Mouse (Mus musculus) ES-E14 (cell line): Measurements from ENCODE around the gene Ctns. TPM values are rescaled to one million over a fixed set of nuclear protein-coding genes. Genes with fewer than 3 reads are reported as not detected.
A peak's percentile ranks its signal among the peaks of the same experiment; 100 is the strongest.

Experiments
- DNase-seq: peaks from one replicate; pipeline ENCODE4 v3.0.0-alpha.2; 2013; ENCODE audit warnings: low read depth, low spot score
- H3K27ac ChIP-seq: 2 replicates; pipeline ENCODE4 v1.5.1; 2012; ENCODE audit warnings: low read depth, mild to moderate bottlenecking, low read length, moderate library complexity, mixed read lengths; ENCODE audit not compliant: poor library complexity, insufficient read depth, severe bottlenecking
- H3K36me3 ChIP-seq: 2 replicates; pipeline ENCODE4 v1.6.1; 2012; ENCODE audit warnings: mild to moderate bottlenecking, low read length, moderate library complexity, mixed read lengths; ENCODE audit not compliant: control insufficient read depth, poor library complexity, insufficient read depth, severe bottlenecking
- H3K4me1 ChIP-seq, 2 experiments: fragments of 150-350 bp in 1 of 2; sonication (generic) in 1 of 2; 2 replicates each; pipeline ENCODE4 v1.6.1; 2012; ENCODE audit warnings: low read length in 2 of 2, mild to moderate bottlenecking in 1 of 2, mixed read lengths in 1 of 2; ENCODE audit not compliant: control insufficient read depth in 2 of 2, insufficient read depth in 2 of 2, poor library complexity in 1 of 2
- H3K4me3 ChIP-seq, 2 experiments: fragments of 150-350 bp in 1 of 2; sonication (generic) in 1 of 2; 2 replicates each; pipeline ENCODE4 v1.5.1; 2012; ENCODE audit warnings: low read length in 2 of 2, low read depth in 1 of 2, mild to moderate bottlenecking in 1 of 2, mixed read lengths in 1 of 2; ENCODE audit not compliant: insufficient read depth in 1 of 2, poor library complexity in 1 of 2, severe bottlenecking in 1 of 2
- H3K9ac ChIP-seq: 2 replicates; pipeline ENCODE4 v1.6.1; 2012; ENCODE audit warnings: low read depth, mild to moderate bottlenecking, low read length, mixed read lengths; ENCODE audit not compliant: poor library complexity, insufficient read depth, severe bottlenecking
- H3K9me3 ChIP-seq: fragments of 150-350 bp; sonication (generic); 2 replicates; pipeline ENCODE4 v1.6.1; 2012; ENCODE audit warnings: low read depth, mild to moderate bottlenecking, low read length; ENCODE audit not compliant: control insufficient read depth, insufficient read depth
- CHD2 ChIP-seq: IDR thresholded peaks from 2 replicates; pipeline ENCODE4 v1.6.1; 2014; ENCODE audit warnings: mild to moderate bottlenecking, low read depth, low read length, inconsistent platforms
- HCFC1 ChIP-seq: IDR thresholded peaks from 2 replicates; pipeline ENCODE4 v1.6.1; 2012; ENCODE audit warnings: low read length, inconsistent platforms, borderline replicate concordance; ENCODE audit not compliant: insufficient read depth
- MAFK ChIP-seq: IDR thresholded peaks from 2 replicates; pipeline ENCODE4 v1.6.1; 2014; ENCODE audit warnings: mild to moderate bottlenecking, low read depth, low read length, inconsistent platforms; ENCODE audit not compliant: insufficient read depth
- ZC3H11A ChIP-seq: IDR thresholded peaks from 2 replicates; pipeline ENCODE4 v1.6.1; 2012; ENCODE audit warnings: low read depth, mild to moderate bottlenecking, inconsistent platforms, low read length, borderline replicate concordance
- ZNF384 ChIP-seq: IDR thresholded peaks from 2 replicates; pipeline ENCODE4 v1.6.1; 2012; ENCODE audit warnings: low read depth, low read length, inconsistent platforms
- in situ Hi-C, 2 experiments: fragments of 600-800 bp; cut with MboI; formaldehyde crosslinking; loops; one replicate each; pipeline ENCODE4 v1.15.1; 2025; ENCODE audit warnings: low sequenced_read_pairs in 2 of 2, inconsistent platforms in 1 of 2; ENCODE audit not compliant: unreplicated experiment in 2 of 2
- total RNA-seq: library from RNA; depleted of rRNA; stranded (reverse); fragments of 300-350 nt; gene quantifications from 2 replicates; pipeline ENCODE4 v1.2.3, GENCODE M21; 2012

Gene Ctns
- total RNA-seq, 1 experiment, result 15.8 TPM

DNA sequence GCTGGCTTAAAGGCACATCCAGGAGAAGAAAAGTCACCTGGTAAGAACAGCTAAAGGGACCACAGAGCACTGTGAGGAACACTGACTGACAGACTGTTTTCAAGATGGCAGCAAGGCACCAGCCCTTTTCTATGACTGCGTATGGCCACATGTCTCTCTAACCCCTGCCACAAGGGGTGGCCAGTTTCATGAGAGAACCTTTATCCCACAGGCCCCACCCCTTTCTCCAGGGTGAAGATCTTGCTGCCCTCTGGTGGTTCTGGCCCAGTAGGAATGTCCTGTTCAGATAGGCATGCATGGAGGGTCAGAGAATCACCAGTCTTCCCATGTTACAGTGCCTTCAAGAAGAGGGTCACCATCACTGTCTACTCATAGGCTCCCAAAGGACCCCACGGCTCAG is 25.1 kb upstream of the Ctns start:
- H3K27ac ChIP-seq, result no peak overlapping the region
- in situ Hi-C loops, result no loop called here
- peaks cover 0 to 2% of the 10 kb centered on the region in 2 experiments; a peak in 1 of 4 replicates for H3K4me1 ChIP-seq
- no peak for TF ChIP-seq ZC3H11A
- TF ChIP-seq HCFC1, result no peak
- H3K9ac ChIP-seq, result no peak overlapping the region
- DNase-seq, result peak; percentile 28
- H3K4me3 ChIP-seq, result no peak overlapping the region
- H3K9me3 ChIP-seq, result no peaks in the 10 kb centered on the region
- no peaks in the 10 kb centered on the region for H3K36me3 ChIP-seq

- Histone ChIP-seq H3K4me1 (peaks cover 0 to 2% of the 10 kb centered on the region in 2 experiments; a peak in 1 of 4 replicates), H3K36me3 (no peaks in the 10 kb centered on the region), H3K9ac (no peak overlapping the region), H3K9me3 (no peaks in the 10 kb centered on the region), H3K27ac (no peak overlapping the region), H3K4me3 (no peak overlapping the region)
- in situ Hi-C loops, result no loop called here
- TF ChIP-seq ZNF384 (no peak), CHD2 (no peak), HCFC1 (no peak), ZC3H11A (no peak), MAFK (no peak)
- DNase-seq, result no peak
These were observed 24.0 kb upstream of the Ctns start for GRCm38 (mm10) chr11:73222846-73223245.

- in situ Hi-C loops, result no loop called here
These were observed 21.8 kb upstream of the Ctns start for GRCm38 (mm10) chr11:73220651-73221050.

DNA sequence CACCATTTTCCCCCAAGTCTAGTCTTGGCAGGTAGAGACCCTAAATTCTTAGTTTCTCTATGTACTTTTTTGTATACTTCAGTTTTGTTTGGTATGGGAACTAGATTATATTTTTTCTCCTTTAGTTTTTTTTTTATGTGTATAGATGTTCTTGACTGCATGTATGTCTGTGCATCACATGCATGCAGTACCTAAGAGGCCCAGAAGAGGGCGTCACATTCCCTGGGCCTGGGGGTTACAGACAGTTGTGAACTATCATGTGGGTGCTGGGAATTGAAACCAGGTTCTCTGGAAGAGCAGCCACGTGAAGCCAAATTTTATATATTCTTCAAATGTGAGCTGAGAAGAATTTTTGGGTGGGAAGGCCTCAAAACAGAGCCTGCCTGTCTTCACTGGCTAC is 20.8 kb upstream of the Ctns start:
- Histone ChIP-seq H3K36me3 (no peaks in the 10 kb centered on the region), H3K9ac (no peak overlapping the region), H3K9me3 (no peaks in the 10 kb centered on the region), H3K27ac (no peak overlapping the region), H3K4me3 (no peak overlapping the region), H3K4me1 (peaks cover 0 to 2% of the 10 kb centered on the region in 2 experiments; a peak in 1 of 4 replicates)
- in situ Hi-C loops, result no loop called here
- TF ChIP-seq ZNF384 (no peak), CHD2 (no peak), HCFC1 (no peak), ZC3H11A (no peak), MAFK (no peak)
- DNase-seq, result no peak

More at GRCm38 (mm10) chr11:73220651-73221050, 21.8 kb upstream of the Ctns start:
- Histone ChIP-seq H3K4me1 (peaks cover 0 to 2% of the 10 kb centered on the region in 2 experiments; a peak in 1 of 4 replicates), H3K27ac (no peak overlapping the region), H3K36me3 (no peaks in the 10 kb centered on the region), H3K9me3 (no peaks in the 10 kb centered on the region), H3K9ac (no peak overlapping the region), H3K4me3 (no peak overlapping the region)
- TF ChIP-seq ZC3H11A, result no peak
- no peak for TF ChIP-seq CHD2
- no peak for TF ChIP-seq MAFK
- TF ChIP-seq HCFC1, result no peak
- TF ChIP-seq ZNF384, result no peak
- no peak for DNase-seq

DNA sequence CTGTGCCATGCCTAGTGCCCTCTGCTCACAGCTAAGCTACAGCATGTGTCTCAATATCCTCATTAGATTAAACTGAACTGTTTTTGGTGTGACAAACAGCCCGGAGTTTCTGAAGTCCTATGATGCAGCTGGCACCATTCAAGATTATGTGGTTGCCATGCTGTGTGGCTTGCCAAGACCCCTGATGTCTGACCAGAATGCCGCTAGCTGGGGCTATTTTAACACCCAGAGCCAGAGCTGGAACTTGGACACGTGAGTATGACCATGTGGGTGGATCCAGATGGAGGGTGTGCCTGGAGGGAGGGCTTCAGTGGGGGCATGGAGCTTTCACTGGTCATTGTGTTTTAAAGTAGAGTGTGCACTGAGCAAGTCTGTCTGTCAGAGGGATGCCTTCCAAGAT is 15.1 kb upstream of the Ctns start:
- no peaks in the 10 kb centered on the region for H3K36me3 ChIP-seq
- no peak overlapping the region for H3K27ac ChIP-seq
- in situ Hi-C loops, result no loop called here
- DNase-seq, result no peak
- H3K4me3 ChIP-seq, result no peak overlapping the region
- TF ChIP-seq HCFC1, result no peak
- no peak for TF ChIP-seq ZC3H11A
- no peak for TF ChIP-seq MAFK
- no peak for TF ChIP-seq ZNF384
- no peak for TF ChIP-seq CHD2
- H3K9me3 ChIP-seq, result no peaks in the 10 kb centered on the region
- no peaks in the 10 kb centered on the region for H3K4me1 ChIP-seq
- no peak overlapping the region for H3K9ac ChIP-seq
